Mouse (Mus musculus) heart, embryonic 13.5 days (tissue): Measurements from ENCODE around the gene Ralgps1. TPM values are rescaled to one million over a fixed set of nuclear protein-coding genes. Genes with fewer than 3 reads are reported as not detected.

Experiments
- ATAC-seq: fragments of 200-750 bp; cut with Nextera tagmentation; 2 replicates; pipeline ENCODE4 v1.8.0; 2017; ENCODE audit warnings: moderate TSS enrichment; ENCODE audit not compliant: insufficient number of reproducible peaks, low FRiP score, low TSS enrichment; ENCODE audit errors: extremely low read depth
- H3K27ac ChIP-seq: fragments of 300-500 bp; sonication (generic); replicated peaks from 2 replicates; pipeline ENCODE4 v1.5.1; 2015; ENCODE audit warnings: moderate library complexity, mild to moderate bottlenecking, inconsistent platforms
- H3K27me3 ChIP-seq: fragments of 300-500 bp; sonication (generic); replicated peaks from 2 replicates; pipeline ENCODE4 v1.6.1; 2015; ENCODE audit warnings: mild to moderate bottlenecking, inconsistent platforms
- H3K36me3 ChIP-seq: fragments of 300-500 bp; sonication (generic); 2 replicates; pipeline ENCODE4 v1.6.1; 2015; ENCODE audit warnings: mild to moderate bottlenecking, inconsistent platforms
- H3K4me1 ChIP-seq: fragments of 300-500 bp; sonication (generic); 2 replicates; pipeline ENCODE4 v1.6.1; 2015; ENCODE audit warnings: inconsistent platforms
- H3K4me2 ChIP-seq: fragments of 300-500 bp; sonication (generic); 2 replicates; pipeline ENCODE4 v1.6.1; 2015; ENCODE audit warnings: inconsistent platforms, mild to moderate bottlenecking, moderate library complexity
- H3K4me3 ChIP-seq: fragments of 300-500 bp; sonication (generic); 2 replicates; pipeline ENCODE4 v1.5.1; 2015; ENCODE audit warnings: moderate library complexity, mild to moderate bottlenecking, inconsistent platforms
- H3K9ac ChIP-seq: fragments of 300-500 bp; sonication (generic); 2 replicates; pipeline ENCODE4 v1.6.1; 2015; ENCODE audit warnings: inconsistent platforms, mild to moderate bottlenecking, moderate library complexity
- H3K9me3 ChIP-seq: fragments of 300-500 bp; sonication (generic); 2 replicates; pipeline ENCODE4 v1.6.1; 2016; ENCODE audit warnings: inconsistent platforms
- WGBS: fragments of 180-500 bp; shearing (Covaris S2); methylation state at CpG from one replicate; pipeline ENCODE4 v1.1.7; 2015; ENCODE audit warnings: mixed read lengths; 5-methylcytosine and 5-hydroxymethylcytosine counted together
- polyA plus RNA-seq: library from polyadenylated mRNA; unstranded; fragments of >200 nt; fragmentation: Nextera tagmentation; extraction: Ambion mirVana; gene quantifications from 2 replicates; pipeline ENCODE4 v1.2.1, GENCODE M21; 2015

Ralgps1 gene
- polyA plus RNA-seq, 1 experiment from 2014 or later = 3.7 TPM

DNA sequence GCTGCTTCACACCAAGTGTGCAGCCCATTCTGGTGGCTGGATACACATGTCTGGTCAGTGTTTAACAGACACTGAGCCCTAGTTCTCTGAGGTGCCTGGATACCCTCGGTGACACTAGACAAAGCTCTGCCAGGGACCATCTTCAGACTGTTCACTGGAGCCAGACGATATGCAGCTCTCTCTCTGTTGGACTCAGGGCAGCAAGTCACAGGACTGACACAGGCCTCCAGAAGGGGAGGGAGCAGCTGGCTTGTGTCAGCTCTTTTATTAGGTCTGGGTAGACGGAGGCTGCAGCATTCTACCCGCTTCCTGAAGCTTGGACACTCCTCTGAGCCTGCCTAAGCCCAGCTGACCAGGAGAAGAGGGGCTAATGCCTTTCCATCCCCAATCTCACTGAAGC lies 164.2 kb downstream of the Ralgps1 start:
- Histone ChIP-seq H3K36me3 (no peaks in the 10 kb centered on the region), H3K4me2 (no peak overlapping the region), H3K4me1 (peaks cover 67% of the 10 kb centered on the region), H3K9ac (peak overlapping the region; percentile 55), H3K9me3 (no peaks in the 10 kb centered on the region), H3K4me3 (no peak overlapping the region), H3K27me3 (no peaks in the 10 kb centered on the region), H3K27ac (peak overlapping the region; percentile 68)
- no peak for ATAC-seq
- WGBS = 16% methylated on average over 4 of the region's 4 CpGs

DNA sequence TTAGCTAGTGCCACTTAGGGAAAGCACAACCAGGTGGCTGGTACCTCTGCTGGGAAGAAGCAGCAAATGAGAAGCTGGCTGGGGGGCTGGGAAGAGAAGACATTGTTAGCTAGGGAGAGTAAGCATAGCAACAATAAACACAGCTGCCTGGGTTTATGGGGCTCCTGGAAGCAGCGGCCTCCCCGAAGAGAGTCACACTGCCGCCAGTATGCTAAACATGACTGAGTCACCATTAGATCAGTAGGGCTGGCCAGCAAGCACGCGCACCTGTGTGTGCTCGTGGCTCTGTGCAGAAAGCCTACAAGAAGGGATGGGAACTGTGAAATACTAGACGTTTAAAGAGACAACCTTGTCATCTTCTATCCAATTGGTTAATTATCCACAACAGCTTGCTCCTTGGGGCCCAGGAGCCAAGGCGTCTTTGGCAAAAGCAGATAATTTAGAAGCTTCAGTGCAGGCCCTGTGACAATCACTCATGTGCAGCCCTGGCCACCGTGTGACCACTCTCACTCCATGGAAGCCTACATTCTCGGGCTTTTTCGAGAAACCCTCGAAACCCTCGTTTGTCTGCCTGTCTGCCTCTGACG lies 165.3 kb downstream of the Ralgps1 start:
- no peaks in the 10 kb centered on the region for H3K27me3 ChIP-seq
- WGBS = 61% methylated on average over 14 of the region's 14 CpGs
- H3K27ac ChIP-seq = peak overlapping the region; percentile 82; the same call in 1 of the 2 replicates
- H3K4me3 ChIP-seq = no peak overlapping the region
- no peak overlapping the region for H3K4me2 ChIP-seq
- no peak overlapping the region for H3K9ac ChIP-seq
- no peak for ATAC-seq
- H3K9me3 ChIP-seq = no peaks in the 10 kb centered on the region
- no peaks in the 10 kb centered on the region for H3K36me3 ChIP-seq
- H3K4me1 ChIP-seq = peaks cover 77% of the 10 kb centered on the region

DNA sequence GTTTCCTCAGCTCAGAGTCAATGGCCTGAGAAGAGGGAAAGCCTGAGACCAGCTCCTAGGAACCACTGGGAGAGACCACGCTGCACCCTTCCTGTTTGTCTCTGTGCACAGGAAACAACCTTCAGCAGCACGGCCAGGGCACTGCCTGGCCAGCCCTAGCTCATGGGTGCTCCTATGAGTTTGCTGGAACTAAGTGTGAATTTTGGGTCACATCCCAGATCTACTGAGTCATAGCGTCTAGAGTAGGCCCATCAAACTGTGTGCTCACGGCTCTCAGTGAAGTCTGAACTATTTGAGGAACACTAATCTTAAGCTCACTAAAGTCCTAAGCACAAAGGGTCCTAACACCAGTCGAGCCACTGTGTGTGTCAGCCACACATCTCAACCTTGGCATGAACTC lies 166.3 kb downstream of the Ralgps1 start:
- 35% methylated on average over 5 of the region's 5 CpGs for WGBS
- H3K27ac ChIP-seq = peak overlapping the region; percentile 82
- H3K27me3 ChIP-seq = no peaks in the 10 kb centered on the region
- peaks cover 84% of the 10 kb centered on the region for H3K4me1 ChIP-seq
- no peaks in the 10 kb centered on the region for H3K9me3 ChIP-seq
- no peak overlapping the region for H3K4me3 ChIP-seq
- 0 out of 2 replicates have a peak overlapping the region, but pooled peaks have one; percentile 29 for H3K9ac ChIP-seq
- no peak; the same call in 1 of the 2 replicates for ATAC-seq
- H3K36me3 ChIP-seq = no peaks in the 10 kb centered on the region
- H3K4me2 ChIP-seq = no peak overlapping the region

GRCm38 (mm10) chr2:33203284-33203683 lies 168.0 kb downstream of the Ralgps1 start:
- H3K36me3 ChIP-seq = no peaks in the 10 kb centered on the region
- peaks cover 97% of the 10 kb centered on the region for H3K4me1 ChIP-seq
- H3K27ac ChIP-seq = peak overlapping the region; percentile 82
- no peak overlapping the region for H3K4me3 ChIP-seq
- H3K4me2 ChIP-seq = 0 out of 2 replicates have a peak overlapping the region, but pooled peaks have one; percentile 9
- ATAC-seq = no peak
- no peaks in the 10 kb centered on the region for H3K9me3 ChIP-seq
- 33% methylated on average over 6 of the region's 6 CpGs for WGBS
- no peaks in the 10 kb centered on the region for H3K27me3 ChIP-seq
- H3K9ac ChIP-seq = peak overlapping the region; percentile 47

GRCm38 (mm10) chr2:33200368-33201068 lies 170.8 kb downstream of the Ralgps1 start:
- no peaks in the 10 kb centered on the region for H3K9me3 ChIP-seq
- peaks cover 69% of the 10 kb centered on the region for H3K4me1 ChIP-seq
- H3K27me3 ChIP-seq = no peaks in the 10 kb centered on the region
- no peak for ATAC-seq
- H3K27ac ChIP-seq = 0 out of 2 replicates have a peak overlapping the region, but pooled peaks have one; percentile 21
- no peak overlapping the region for H3K4me3 ChIP-seq
- H3K36me3 ChIP-seq = no peaks in the 10 kb centered on the region
- H3K9ac ChIP-seq = peak overlapping the region; percentile 1
- H3K4me2 ChIP-seq = peak overlapping the region; percentile 12; the same call in 1 of the 2 replicates
- 54% methylated on average over 14 of the region's 14 CpGs for WGBS

GRCm38 (mm10) chr2:33189976-33190375 lies 181.3 kb downstream of the Ralgps1 start:
- no peak overlapping the region for H3K4me2 ChIP-seq
- H3K36me3 ChIP-seq = no peaks in the 10 kb centered on the region
- H3K4me3 ChIP-seq = no peak overlapping the region
- H3K9ac ChIP-seq = no peak overlapping the region
- peaks cover 56% of the 10 kb centered on the region for H3K4me1 ChIP-seq
- no peak for ATAC-seq
- H3K9me3 ChIP-seq = no peaks in the 10 kb centered on the region
- no peak overlapping the region for H3K27ac ChIP-seq
- 84% methylated on average over 3 of the region's 3 CpGs for WGBS
- no peaks in the 10 kb centered on the region for H3K27me3 ChIP-seq

- Histone ChIP-seq H3K4me2 (no peak overlapping the region), H3K4me1 (peaks cover 63% of the 10 kb centered on the region), H3K36me3 (no peaks in the 10 kb centered on the region), H3K4me3 (no peak overlapping the region), H3K9ac (no peak overlapping the region), H3K9me3 (no peaks in the 10 kb centered on the region), H3K27ac (peak overlapping the region; percentile 89), H3K27me3 (no peaks in the 10 kb centered on the region)
- ATAC-seq = no peak
- 83% methylated on average over 6 of the region's 6 CpGs for WGBS
Observed at GRCm38 (mm10) chr2:33188925-33189670, 182.2 kb downstream of the Ralgps1 start.

DNA sequence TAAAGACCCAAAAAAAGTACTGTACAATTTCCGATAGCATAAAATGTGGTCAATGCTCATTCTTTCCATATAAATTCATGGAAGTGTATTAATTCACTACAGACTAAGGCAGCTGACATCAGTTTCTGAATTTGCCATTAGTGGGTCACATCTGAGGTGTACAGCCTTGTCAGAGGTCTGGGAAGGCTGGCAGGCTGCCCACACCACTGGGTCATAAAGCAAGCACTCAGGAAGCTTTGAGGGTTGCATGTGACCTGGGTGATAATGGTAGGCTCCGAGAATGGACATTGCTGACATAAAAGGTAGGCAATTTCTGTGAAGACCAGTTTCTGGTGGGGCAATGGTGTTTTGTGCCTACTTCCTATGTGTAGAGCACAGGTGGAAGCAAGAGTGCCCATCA lies 183.4 kb downstream of the Ralgps1 start:
- Histone ChIP-seq H3K4me1 (peaks cover 61% of the 10 kb centered on the region), H3K9ac (no peak overlapping the region), H3K27me3 (no peaks in the 10 kb centered on the region), H3K9me3 (no peaks in the 10 kb centered on the region), H3K36me3 (no peaks in the 10 kb centered on the region), H3K4me3 (no peak overlapping the region), H3K27ac (peak overlapping the region; percentile 89), H3K4me2 (no peak overlapping the region)
- no peak for ATAC-seq
- 55% methylated on average over 2 of the region's 2 CpGs for WGBS

DNA sequence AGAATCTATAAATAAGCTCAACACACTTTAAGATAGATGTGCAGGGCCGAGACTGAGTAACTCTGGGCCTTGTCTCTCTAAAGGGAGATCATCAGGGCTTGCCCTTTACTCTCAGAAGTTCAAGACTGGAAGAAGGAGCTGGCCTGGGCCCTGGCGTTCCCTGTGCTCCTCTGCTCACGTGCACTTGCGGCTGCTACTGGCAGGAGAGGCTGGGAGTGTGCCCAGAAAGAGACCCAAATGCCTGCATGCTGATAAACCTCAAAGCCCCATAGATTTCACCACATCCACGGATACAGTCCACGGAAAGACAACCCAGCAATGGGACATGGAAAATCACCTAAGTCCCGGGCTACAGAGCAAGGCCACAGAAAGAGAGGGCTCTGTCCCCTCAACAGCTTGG lies 184.8 kb downstream of the Ralgps1 start:
- 29% methylated on average over 7 of the region's 7 CpGs for WGBS
- H3K4me2 ChIP-seq = no peak overlapping the region; the same call in 1 of the 2 replicates
- ATAC-seq = no peak
- no peaks in the 10 kb centered on the region for H3K27me3 ChIP-seq
- no peaks in the 10 kb centered on the region for H3K9me3 ChIP-seq
- H3K4me1 ChIP-seq = peaks cover 60% of the 10 kb centered on the region
- H3K36me3 ChIP-seq = no peaks in the 10 kb centered on the region
- H3K9ac ChIP-seq = peak overlapping the region; percentile 52
- peak overlapping the region; percentile 89 for H3K27ac ChIP-seq
- no peak overlapping the region for H3K4me3 ChIP-seq

DNA sequence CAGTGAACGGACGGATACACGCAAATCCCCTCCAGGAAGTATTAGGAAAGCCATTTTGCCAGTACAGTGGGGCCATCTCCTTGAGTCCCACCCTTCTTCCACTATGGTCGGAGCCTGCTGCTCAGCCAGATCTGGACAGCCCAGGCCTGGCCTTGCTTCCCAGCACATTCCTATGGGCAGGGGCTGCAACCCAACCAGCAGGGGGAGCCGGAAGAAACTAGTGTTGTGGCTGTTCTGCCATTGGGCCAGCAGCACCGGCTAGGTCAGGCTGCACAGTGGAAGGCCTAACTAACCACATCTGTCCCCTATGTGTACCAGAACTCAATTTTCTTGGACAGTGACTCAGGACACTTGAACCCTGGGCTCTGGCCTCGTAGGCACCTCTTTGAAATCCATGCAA lies 186.0 kb downstream of the Ralgps1 start:
- Histone ChIP-seq H3K4me2 (no peak overlapping the region), H3K9ac (peak overlapping the region; percentile 52; the same call in 1 of the 2 replicates), H3K4me1 (peaks cover 59% of the 10 kb centered on the region), H3K27me3 (no peaks in the 10 kb centered on the region), H3K4me3 (no peak overlapping the region), H3K9me3 (no peaks in the 10 kb centered on the region), H3K36me3 (no peaks in the 10 kb centered on the region), H3K27ac (peak overlapping the region; percentile 89)
- WGBS = 74% methylated on average over 7 of the region's 7 CpGs
- no peak for ATAC-seq

DNA sequence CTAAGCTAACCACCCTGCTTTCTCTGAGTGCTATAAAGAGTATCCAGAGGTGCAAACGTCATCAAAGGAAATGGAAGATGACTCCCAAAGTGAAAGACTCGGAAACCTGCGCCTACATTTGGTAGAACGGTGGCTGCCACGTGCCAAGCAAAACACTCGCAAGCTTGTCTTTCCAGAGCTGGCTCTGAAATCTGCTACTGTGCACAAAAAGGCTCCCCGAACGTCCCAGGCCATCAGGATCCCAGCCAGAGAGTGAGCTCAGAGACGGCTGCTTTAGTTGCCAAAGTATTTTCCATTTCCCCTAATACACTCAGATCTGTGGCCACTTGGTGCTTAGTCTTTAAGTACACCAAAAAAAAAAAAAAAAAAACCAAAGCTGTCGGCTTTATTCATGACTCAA lies 186.6 kb downstream of the Ralgps1 start:
- WGBS = 55% methylated on average over 10 of the region's 10 CpGs
- peak overlapping the region; percentile 89 for H3K27ac ChIP-seq

More for the DNA sequence above, 186.6 kb downstream of the Ralgps1 start:
- no peaks in the 10 kb centered on the region for H3K9me3 ChIP-seq
- no peak overlapping the region for H3K4me3 ChIP-seq
- H3K9ac ChIP-seq = no peak overlapping the region; the same call in 1 of the 2 replicates
- H3K4me1 ChIP-seq = peaks cover 62% of the 10 kb centered on the region
- ATAC-seq = no peak
- no peaks in the 10 kb centered on the region for H3K27me3 ChIP-seq
- H3K4me2 ChIP-seq = no peak overlapping the region
- H3K36me3 ChIP-seq = no peaks in the 10 kb centered on the region
